ENCODE assay signal across 21 mouse cellular contexts in genomic region chrX:12747886-12748285, GRCm38 (mm10).
"Had no signal": no experiment of that assay in that cellular context is flagged by ENCODE, and none has a peak within 500 bp of the region (broad histone marks: within the 10 kb centered on the region; RNA-seq: fewer than 3 reads in every experiment).

No protein-coding gene starts in this region.

- H3K4me1 ChIP-seq: heart, embryonic 10.5 days; heart, embryonic 12.5 days; hindbrain, embryonic 13.5 days; hindbrain, embryonic 15.5 days; limb, embryonic 13.5 days; limb, embryonic 15.5 days; liver, embryonic 12.5 days had no signal

- H3K9me3 ChIP-seq: heart, embryonic 10.5 days; heart, embryonic 12.5 days; hindbrain, embryonic 13.5 days; hindbrain, embryonic 15.5 days; limb, embryonic 13.5 days; limb, embryonic 15.5 days; liver, embryonic 12.5 days had no signal

- H3K9ac ChIP-seq: heart, embryonic 12.5 days; hindbrain, embryonic 13.5 days; hindbrain, embryonic 15.5 days; limb, embryonic 13.5 days; limb, embryonic 15.5 days; liver, embryonic 12.5 days; liver, embryonic 14.5 days had no signal

- H3K27me3 ChIP-seq: heart, embryonic 12.5 days; hindbrain, embryonic 13.5 days; hindbrain, embryonic 15.5 days; limb, embryonic 13.5 days; limb, embryonic 15.5 days; liver, embryonic 12.5 days had no signal

- H3K4me2 ChIP-seq: heart, embryonic 12.5 days; hindbrain, embryonic 13.5 days; hindbrain, embryonic 15.5 days; limb, embryonic 13.5 days; limb, embryonic 15.5 days; liver, embryonic 12.5 days had no signal

- ATAC-seq: hindbrain, postnatal 0 days; intestine, embryonic 16.5 days; liver, embryonic 12.5 days had no signal

- H3K27ac ChIP-seq: gastrocnemius, adult 2 months; heart, embryonic 10.5 days; hindbrain, embryonic 13.5 days; hindbrain, embryonic 15.5 days; hindbrain, postnatal 0 days; limb, embryonic 13.5 days; limb, embryonic 15.5 days; liver, embryonic 12.5 days; liver, embryonic 14.5 days had no signal

- DNase-seq: gastrocnemius, adult 2 months; gastrocnemius, postnatal 10 days; gastrocnemius, postnatal 25 days; heart, adult 18-20 months; heart, postnatal 10 days; kidney, adult 11 months; kidney, postnatal 10 days; kidney, postnatal 36 days; layer of hippocampus, adult 9-11 months; layer of hippocampus, postnatal 36 days; left cerebral cortex, postnatal 4 days had no signal

- H3K36me3 ChIP-seq: hindbrain, embryonic 15.5 days; limb, embryonic 15.5 days had no signal

- H3K4me3 ChIP-seq: gastrocnemius, adult 2 months; heart, embryonic 10.5 days; heart, embryonic 12.5 days; hindbrain, embryonic 13.5 days; hindbrain, embryonic 15.5 days; limb, embryonic 13.5 days; limb, embryonic 15.5 days; liver, embryonic 12.5 days had no signal
